Mouse (Mus musculus): ENCODE measurements at regions not wholly inside any gene's neighbourhood (a gene's known extent, or its start where the extent isn't known, plus 50 kb on each side); places are given as distances from the start of the nearest gene placed in this dataset.
"Not testable (repeated sequence)": the region's sequence is repeated elsewhere in the genome, so short reads cannot be mapped to it uniquely, and the experiment has no call there.

DNA sequence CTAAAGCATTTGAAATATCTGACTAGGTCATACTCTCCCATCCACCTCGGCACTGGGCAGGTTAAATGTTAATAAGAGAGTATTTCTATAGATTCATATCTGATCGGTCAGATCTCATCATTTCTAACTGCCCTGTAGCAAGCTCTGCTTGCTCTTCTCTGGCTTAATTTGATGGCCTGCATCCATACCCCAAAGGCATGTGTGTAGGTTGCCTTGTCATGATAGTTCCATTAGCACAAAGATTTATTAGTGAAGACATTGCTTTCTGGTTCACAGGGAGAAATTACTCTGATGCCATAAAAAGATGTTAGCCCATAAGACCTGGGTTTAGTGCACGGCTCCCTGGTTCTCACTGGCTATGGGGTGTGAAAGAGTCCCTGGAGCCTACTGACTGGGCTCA is 232.3 kb downstream of the Lpin1 start:
- no peak for DNase-seq (ENCODE audit: low spot score in 2 of 2)

DNA sequence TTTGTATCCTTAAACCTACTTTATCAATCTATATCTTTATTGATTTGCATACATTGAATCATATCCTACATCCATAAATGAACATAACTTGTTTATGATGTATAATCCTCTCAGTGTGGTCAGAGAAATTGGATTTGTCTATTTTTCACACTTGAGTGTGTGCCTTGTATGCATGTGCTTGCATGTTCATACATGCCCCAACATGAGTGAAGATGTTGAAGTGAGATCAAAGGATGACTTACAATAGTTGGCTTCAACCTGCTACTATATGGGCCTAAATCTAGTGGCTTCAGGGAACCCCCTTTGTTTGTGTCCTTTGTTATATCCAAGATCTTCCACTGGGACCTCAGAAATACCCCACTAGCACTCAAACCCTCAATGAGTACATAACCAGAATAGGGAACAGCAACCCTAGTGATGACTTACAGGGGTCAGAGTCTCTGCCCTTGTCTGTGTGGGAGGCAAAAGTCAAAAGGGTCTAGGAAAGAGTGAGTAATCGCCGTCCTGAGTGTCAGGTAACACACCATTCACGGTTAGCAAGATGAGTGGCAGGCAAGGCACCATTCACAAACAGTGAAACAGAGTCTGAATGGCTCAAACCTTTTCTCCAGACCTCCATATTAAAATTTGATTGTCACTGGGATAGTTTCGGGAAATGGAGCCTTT is 236.3 kb downstream of the Lpin1 start:
- DNase-seq (ENCODE audit: low spot score in 2 of 2), result no peak

DNA sequence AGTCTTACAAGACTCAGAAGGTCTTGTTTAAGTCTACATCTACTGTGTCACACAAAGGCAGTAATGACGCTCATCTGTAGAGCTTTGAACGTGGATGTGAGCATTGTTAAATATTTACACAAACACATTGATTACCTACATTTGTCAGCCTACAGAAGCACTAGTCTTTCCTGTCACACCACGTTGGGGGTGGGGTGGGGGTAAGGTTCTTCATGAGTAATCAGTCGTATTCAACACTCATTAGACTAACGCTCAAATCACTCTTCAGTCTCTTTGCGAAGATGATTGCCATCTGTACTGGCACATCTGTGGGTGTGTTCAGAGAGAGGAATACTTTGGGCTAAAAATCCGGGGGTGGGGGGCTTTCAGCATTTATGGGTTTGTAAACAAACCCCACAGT is 240.7 kb downstream of the Lpin1 start:
- no peak for DNase-seq (ENCODE audit: low spot score in 2 of 2)

DNA sequence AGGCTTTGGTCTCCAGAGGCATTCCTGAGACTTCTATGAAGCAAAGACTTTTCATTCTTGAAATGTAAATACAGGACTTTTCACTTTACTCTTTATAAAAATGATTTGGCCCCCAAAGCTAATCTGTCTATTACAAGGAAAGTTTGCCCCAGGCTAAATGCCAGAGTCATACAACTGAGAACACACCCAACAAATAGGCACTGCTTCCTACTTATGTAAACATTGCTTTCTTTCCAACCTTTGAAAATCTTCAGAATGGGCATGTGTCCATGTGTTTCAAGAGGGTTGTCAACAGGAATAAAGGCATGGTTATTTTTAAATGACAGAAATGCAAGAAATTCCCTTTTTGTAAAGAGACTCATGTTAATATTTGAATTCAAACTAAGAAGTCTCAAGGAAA is 248.4 kb downstream of the Lpin1 start:
- no peak for DNase-seq (ENCODE audit: low spot score in 2 of 2)

DNA sequence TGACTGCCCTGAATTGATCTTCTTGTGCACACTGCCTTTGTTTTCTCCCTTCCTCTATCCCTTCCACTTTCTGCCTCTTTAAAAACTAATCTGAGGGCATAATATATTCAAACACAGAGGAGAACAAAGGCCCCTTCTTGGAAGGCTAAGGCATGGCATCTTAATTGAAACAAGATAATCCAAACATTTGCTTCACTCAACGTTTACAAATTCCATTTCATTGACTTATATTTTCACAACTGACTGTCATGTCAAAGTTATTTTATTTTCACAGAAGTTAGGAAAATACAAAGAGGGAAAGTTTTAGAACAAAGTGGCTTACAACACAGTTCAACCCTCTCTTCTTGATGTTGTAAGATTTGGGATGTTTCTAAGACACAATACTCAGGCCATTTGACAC is 251.9 kb downstream of the Lpin1 start:
- DNase-seq (ENCODE audit: low spot score in 2 of 2), result no peak

DNA sequence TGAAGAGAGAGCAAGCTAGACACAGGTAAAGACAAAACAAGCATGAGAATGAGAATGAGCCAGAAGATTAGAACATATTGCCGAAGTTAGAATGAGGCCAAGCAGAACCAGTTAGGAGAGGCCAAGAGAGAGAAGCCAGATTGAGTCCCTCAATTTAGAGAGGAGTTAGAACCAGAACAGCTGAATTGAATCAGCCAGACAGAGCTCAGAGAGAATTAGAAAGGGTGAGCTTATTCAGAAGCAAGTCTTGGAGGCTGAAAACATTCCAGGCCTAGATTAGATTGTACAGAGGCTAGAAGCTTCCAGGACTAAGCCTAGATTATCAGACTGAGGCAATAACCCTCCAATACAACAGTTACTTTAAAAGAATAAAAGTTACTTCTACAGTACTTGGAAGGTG is 256.1 kb downstream of the Lpin1 start:
- DNase-seq (ENCODE audit: low spot score in 2 of 2), result no peak

DNA sequence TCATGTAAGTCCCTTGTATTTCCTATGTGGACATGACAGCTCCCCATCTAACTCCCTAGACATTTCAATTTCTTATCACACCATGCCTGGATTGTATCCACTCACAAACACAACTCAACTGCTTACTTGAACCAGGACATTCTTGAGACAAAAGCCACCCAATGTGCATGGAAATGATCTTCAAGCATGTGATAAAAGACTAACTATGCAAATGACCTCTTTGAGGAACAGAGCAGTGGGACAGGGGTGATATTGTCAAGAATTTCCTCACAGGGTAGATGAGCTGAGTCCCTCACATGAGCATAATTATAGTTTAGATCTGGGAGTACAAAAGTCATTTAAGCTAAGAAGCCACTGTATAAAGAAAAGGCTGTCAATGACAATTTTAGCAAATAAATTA is 259.0 kb downstream of the Lpin1 start:
- DNase-seq (ENCODE audit: low spot score in 2 of 2), result no peak

DNA sequence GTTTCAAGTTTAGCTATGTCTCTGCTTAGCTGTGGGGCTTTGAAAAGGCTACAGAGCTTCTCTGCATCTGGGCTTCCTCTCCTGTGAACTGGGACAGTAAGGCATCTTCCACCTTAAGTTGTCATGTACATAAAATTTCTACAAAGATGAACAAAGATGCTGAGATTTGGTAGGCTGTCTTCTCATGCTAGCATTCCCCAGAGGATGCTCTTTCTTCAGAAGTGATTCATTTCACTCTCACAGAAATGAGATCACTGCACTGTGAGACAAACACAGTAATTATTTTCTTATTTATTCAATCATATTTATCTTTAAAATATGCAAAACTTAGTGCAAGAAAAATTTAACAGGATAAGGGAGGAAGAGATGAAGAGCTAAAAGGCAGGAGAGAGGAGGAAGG is 261.5 kb downstream of the Lpin1 start:
- no peak for DNase-seq (ENCODE audit: low spot score in 2 of 2)

DNA sequence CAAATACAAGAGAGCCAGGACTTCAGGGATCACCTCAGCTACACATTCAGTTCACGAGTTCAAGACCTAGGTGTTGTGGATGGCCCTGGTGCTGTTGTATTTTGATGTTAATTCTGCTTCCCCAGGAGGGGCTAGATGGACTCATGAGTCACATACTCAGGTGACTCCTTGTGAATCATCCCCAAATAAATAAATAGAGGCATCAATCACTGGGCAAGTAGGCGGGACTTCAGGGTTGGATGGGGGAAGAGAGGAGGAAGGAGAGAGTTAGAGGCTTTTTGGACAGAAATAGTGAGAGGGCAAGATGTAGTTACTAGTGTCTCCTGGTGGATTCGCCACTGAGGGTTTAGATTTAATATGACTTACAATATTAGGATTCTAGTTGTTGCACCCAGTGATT is 266.7 kb downstream of the Lpin1 start:
- DNase-seq (ENCODE audit: low spot score in 2 of 2), result no peak

DNA sequence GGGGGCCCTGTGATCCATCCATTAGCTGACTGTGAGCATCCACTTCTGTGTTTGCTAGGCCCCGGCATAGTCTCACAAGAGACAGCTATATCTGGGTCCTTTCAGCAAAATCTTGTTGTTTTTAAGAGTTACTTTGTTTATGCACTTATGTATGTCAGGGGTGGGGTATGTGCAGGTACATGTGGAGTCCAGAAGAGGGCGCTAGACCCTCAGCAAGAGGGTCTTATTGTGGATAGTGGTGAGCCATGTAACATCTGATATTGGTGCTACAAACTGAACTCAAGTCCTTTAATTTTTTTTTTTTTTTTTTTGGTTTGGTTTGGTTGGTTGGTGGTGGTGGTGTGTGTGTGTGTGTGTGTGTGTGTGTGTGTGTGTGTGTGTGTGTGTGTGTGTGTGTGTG is 268.7 kb downstream of the Lpin1 start:
- DNase-seq (ENCODE audit: low spot score in 2 of 2), result not testable (repeated sequence)

DNA sequence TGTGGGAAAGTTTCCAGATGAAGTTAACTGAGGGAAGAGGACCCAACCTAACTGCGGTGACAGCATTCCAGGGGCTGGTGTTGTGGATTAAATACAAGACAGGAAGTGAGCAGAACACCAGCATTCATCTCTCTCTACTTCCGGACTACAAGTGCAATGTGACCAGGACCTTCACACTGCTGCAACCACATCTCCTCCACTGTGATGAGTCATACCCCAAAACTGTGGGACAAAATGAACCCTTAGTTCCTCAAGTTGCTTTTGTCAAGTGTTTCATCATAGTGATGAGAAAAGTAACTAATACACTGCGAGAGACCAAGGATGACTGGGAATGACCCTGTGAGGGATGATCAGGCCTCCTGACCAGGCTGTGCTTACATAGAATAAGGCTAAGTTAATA is 279.3 kb downstream of the Lpin1 start:
- no peak for DNase-seq (ENCODE audit: low spot score in 2 of 2)

DNA sequence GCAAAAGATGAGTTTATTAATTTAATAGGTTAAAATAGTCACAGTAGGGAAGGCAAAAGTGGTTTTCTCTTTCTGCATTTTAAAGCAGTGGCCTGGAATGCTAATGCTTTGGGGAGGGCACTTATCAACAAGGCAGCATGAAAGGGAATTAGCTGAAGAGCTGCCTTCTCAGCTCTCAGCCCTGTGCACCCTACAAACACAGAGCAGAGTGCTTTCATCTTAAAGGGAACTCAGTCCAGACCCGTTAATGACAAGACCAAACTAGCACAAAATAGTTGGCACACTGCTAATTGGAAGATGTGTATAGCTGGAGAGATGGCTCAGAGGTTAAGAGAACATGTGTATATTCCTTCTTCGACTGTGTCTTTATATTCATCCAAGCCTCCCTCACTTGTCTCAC is 281.6 kb downstream of the Lpin1 start:
- no peak for DNase-seq (ENCODE audit: low spot score in 2 of 2)

DNA sequence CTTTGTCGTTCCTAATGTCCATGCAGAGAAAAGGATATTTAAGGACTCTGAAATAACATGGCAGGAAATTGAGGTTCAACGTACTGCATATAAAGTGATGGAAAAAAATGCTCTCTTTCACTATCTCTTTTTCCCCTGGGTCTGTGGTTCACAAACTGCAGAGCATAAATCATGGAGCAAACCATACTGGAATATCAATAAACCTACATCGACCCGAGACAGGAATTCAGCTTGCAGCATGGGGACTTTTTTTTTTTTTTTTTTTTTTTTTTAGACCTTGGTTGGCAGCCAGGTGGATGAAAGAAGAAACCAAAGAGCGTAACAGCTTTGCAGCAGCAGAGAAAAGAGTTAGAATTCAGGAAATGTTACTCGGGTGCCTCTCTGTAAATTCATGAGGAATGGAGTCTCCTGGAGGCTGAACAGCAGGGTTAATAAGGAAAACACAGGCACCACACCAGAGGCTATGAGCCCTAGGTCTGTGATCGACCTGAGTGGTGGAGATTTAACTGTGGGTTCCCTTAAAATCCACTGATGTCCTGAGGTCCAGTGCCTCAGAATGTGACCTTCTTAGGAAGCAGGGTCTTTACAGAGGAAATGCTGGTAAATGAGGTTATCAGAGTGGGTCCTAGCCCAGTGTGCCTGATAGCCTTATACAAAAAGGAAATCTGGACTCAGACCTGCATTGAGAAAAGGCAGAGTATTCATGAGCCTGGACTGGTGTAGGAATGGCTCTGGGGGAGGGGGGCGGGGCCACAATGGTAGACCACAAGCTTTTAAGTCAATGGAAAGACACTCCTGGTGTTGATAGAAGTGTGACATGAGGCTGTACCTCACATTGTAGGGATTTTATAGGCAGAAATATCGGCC is 290.0 kb downstream of the Lpin1 start:
- no peak for DNase-seq (ENCODE audit: low spot score in 2 of 2)

DNA sequence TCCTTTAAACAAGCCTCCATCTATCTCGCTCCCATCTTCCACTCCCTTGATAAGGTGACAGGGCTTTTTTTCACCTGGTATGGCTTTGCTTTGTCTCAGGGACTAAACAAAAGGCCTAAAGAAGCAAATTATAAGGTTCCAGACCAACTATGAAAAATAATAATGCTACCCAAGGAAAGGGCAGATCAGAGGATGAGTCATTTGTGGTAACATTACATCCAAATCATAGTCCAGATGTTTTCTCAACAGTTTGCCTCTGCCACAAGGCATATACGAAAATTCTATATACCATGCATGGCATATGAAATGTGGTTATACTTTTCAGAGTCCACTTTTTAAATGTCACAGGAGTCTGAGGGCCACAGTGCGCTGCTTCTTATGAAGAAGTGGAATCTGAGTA is 302.7 kb downstream of the Lpin1 start:
- DNase-seq (ENCODE audit: low spot score in 2 of 2), result no peak

DNA sequence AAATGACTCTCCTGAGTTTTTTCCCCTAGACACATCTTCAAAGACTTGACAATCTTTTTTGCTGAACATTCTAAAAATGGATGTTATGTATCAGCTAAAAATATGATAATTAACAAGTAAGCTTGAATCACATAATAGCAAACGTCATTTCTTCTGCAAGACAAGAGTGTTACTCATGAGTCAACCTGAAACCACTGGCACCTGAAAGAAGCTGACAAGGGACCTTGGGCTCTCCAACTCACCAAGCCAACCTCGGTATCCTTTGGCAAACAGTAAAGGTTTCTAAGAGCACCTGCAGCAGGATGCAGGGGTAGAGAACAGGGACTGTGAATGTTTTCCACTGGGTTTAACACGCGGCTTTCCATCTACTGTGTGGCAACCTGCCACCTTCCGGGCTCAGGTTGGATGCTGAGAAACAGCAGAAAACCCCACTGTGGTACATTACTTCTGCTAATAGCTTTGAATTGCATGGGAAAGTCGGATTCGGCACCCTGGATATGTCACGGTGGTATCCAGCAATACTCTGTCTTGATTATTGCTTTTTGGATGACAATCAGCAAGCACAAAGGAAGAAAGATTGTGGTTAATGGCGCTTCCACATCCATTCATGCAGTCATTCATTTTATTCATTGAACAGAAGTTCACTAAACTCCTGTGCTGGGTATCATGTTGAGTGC is 305.9 kb downstream of the Lpin1 start:
- DNase-seq (ENCODE audit: low spot score in 2 of 2), result no peak

DNA sequence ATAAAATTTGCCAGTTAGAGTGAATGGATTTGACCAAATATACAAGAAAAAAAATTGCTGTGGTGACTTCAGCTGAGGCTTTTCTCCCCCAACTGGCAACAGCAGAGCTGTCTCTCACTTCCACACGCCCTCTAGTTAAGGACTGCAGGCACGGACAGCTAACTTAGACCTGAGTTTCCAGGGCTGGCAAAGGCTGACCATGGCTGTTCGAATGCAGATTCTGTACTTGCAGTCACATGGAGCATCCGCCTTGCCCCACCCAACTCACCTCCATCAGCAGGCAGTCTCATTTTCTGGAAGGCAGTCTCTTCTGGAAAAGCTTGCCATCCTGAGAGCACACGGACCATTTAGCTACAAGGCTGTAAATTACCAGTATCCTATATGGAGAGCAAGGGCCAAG is 325.7 kb downstream of the Lpin1 start:
- no peak for DNase-seq (ENCODE audit: low spot score in 2 of 2)

DNA sequence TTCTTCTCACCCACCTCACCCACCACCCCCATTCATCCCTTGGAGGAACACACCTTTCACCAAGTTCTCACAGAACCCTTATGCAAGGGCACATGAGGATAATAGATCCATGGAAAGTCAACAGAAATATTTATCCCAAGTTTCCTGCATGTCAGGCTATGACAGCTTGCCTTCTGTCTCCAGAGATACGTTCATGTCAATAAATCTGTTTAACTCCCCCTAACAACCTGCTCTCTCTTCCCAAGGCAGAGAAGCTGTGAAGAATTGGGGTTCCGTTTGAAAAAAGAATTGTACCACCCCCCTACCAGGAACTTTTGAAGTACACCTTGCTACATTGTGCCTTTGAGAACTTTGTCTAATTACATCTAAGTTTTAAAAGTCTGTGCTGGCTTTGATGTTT is 331.6 kb downstream of the Lpin1 start:
- DNase-seq (ENCODE audit: low spot score in 2 of 2), result no peak

DNA sequence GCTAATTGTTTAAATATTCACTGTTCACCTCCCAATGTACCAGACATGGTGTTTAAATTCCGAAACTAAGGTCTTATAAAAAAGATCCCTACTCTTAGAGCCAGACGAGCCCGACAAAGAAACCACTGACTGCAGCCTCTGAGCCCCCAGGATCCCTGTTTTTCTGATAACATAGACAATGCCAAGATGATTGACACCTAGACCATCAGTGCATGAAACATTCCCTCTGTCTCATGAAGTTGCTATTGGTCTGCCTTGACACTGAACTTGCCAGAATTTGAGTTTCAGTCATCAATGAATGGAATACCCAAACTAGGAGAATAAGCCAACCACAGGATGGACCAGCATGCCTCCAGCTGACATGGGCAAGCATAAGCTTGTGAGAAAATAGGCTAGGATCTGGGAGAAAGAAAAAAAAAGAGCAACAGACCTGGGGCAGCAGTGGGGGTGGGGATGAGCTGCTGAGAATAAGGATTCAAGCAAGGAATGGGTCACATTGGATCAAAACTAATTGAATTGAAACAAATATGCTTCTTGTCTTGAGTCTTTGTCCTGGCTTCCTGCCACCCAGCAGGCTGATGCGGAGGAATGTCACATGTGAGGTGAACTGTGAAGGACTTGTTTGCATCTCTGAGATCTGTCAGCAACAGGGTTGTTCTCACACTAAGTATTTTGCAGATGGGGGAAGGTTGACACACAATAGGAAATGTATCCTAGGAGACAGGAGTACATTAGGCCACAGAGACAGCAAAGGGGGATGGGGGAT is 333.0 kb downstream of the Lpin1 start:
- no peak for DNase-seq (ENCODE audit: low spot score in 2 of 2)

DNA sequence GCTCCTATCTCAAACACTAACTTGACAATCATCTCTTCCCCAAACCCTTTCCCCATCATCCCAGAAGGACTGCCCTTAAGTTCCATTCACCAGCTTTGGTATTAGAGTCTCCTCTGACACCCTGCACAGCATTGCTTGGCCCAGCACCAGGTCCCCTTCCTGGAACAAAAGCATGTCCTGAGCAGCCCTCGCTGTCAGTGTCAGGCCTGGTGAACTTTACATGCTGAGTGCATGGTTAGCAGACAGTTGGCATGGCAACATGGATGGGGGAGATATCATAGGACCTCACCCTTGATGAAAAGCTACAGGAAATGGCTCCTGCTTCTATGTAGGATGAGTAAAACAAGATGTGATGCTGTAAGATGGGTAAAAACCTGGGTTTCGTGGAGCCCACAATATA is 333.6 kb downstream of the Lpin1 start:
- DNase-seq (ENCODE audit: low spot score in 2 of 2), result no peak

DNA sequence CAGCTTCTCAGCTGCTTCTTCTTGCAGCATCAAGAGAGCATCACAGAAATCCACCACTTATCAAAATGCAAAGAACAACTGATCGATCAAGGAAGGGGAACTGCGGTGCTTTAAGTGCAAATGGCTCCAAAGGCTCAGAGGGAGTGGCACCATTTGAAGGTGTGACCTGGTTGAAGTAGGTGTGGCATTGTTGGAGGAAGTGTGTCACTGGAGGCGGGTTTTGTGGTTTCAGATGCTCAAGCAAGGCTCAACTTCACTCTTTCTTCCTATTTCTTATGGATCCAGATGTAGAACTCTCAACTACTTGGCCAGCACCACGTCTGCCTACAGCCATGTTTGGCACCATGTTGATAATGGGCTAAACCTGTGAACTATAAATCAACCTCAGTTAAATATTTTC is 334.5 kb downstream of the Lpin1 start:
- no peak for DNase-seq (ENCODE audit: low spot score in 2 of 2)

DNA sequence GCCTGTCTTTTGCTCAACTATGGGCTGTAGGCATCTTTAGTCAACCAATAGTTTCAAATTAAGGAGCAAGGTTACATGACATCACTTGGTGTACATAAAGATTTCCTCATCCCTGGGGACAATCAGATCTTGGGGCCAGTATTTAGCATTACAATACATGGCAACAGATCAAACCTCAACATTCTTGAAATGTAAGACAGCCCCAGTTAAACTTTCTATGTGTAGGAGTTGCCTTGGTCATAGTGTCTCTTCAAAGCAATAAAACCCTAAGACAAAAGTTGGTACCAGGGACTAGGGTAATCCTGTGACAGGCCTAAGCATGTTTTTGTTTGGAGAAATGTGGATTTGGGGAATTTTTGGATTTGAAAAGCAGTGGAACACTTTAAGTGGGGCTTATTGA is 338.3 kb downstream of the Lpin1 start:
- no peak for DNase-seq (ENCODE audit: low spot score in 2 of 2)

DNA sequence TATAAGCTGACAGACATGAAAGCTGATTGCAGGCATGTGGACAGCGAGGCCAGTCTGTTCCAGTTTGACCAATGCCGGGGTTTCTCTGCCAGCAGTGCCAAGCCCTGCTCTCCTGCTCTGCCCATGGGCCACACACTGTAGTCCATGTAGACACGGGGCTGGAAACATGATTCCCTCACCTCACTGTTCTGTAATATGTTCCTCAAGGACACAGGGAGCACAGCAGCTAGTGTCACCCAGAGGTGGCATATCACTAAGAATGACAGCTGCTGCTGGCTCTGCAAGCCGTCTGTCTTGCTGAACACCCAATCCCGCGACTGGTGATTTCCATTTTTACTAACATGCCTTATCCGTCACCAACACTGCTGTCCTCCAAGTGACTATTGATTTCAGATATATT is 339.9 kb downstream of the Lpin1 start:
- DNase-seq (ENCODE audit: low spot score in 2 of 2), result peak; percentile 49 to 64

Measured in gastrocnemius, adult 8-10 months (tissue).